ENCODE assay signal across 13 mouse cellular contexts in genomic region chrX:37028378-37028777, GRCm38 (mm10). TPM values are rescaled to one million over a fixed set of nuclear protein-coding genes. Genes with fewer than 3 reads are reported as not detected.
DNase-seq lines count a peak whose midpoint lies in the region; ATAC-seq and TF ChIP-seq lines count a peak whose summit lies in the region.
"Had no signal": no experiment of that assay in that cellular context is flagged by ENCODE, and none has a peak within 500 bp of the region (broad histone marks: within the 10 kb centered on the region; RNA-seq: fewer than 3 reads in every experiment).

No protein-coding gene starts in this region.

- H3K4me2 ChIP-seq in hindbrain, embryonic 14.5 days (replicated peaks): no peak overlapping the region
- no peak overlapping the region for H3K4me2 ChIP-seq in hindbrain, embryonic 13.5 days
- H3K4me2 ChIP-seq in heart, postnatal 0 days (ENCODE audit: low read depth, low read length): no peak overlapping the region
- H3K4me2 ChIP-seq: intestine, embryonic 15.5 days; stomach, embryonic 15.5 days had no signal

- TF ChIP-seq EP300 in heart, postnatal 0 days (IDR thresholded peaks at IDR 0.05; ENCODE audit: low read depth): no peak

- no peak overlapping the region for H3K4me3 ChIP-seq in hindbrain, embryonic 14.5 days (replicated peaks; ENCODE audit: low read length)
- H3K4me3 ChIP-seq in hindbrain, embryonic 13.5 days: no peak overlapping the region
- no peak overlapping the region for H3K4me3 ChIP-seq in heart, postnatal 0 days (ENCODE audit: low read depth, low read length)
- H3K4me3 ChIP-seq: intestine, embryonic 15.5 days; stomach, embryonic 15.5 days had no signal

- H3K27ac ChIP-seq in hindbrain, embryonic 14.5 days: no peak overlapping the region
- no peak overlapping the region for H3K27ac ChIP-seq in hindbrain, embryonic 13.5 days
- no peak overlapping the region for H3K27ac ChIP-seq in heart, postnatal 0 days (ENCODE audit: low read depth)
- H3K27ac ChIP-seq: intestine, embryonic 15.5 days; stomach, embryonic 15.5 days had no signal

- no peak for TF ChIP-seq CTCF in heart, postnatal 0 days (IDR thresholded peaks at IDR 0.05; ENCODE audit: low read depth)

- H3K9ac ChIP-seq in hindbrain, embryonic 14.5 days: no peak overlapping the region
- H3K9ac ChIP-seq in hindbrain, embryonic 13.5 days: no peak overlapping the region
- H3K9ac ChIP-seq in heart, postnatal 0 days (replicated peaks; ENCODE audit: low read depth, low read length): no peak overlapping the region
- H3K9ac ChIP-seq: intestine, embryonic 15.5 days; stomach, embryonic 15.5 days had no signal

- DNase-seq in adrenal gland, adult 2 months: peak; percentile 10
- DNase-seq in adrenal gland, postnatal 25 days: no peak
- DNase-seq in hindbrain, embryonic 14.5 days (ENCODE audit: low spot score): no peak
- peak; percentile 27 for DNase-seq in 3T3-L1 (ENCODE audit: low read depth, low spot score)
- peak; percentile 6 for DNase-seq in heart, postnatal 0 days (ENCODE audit: low spot score)
- DNase-seq in embryo, embryonic 10 days (ENCODE audit: low spot score): no peak
- DNase-seq in spleen, adult 12 weeks (ENCODE audit: low spot score): no peak

- WGBS in hindbrain, embryonic 14.5 days: 59% methylated on average over 3 of the region's 3 CpGs
- 53% methylated on average over 3 of the region's 3 CpGs for WGBS in hindbrain, embryonic 13.5 days
- WGBS in heart, postnatal 0 days: 43% methylated on average over 3 of the region's 3 CpGs

- no peaks in the 10 kb centered on the region for H3K36me3 ChIP-seq in hindbrain, embryonic 14.5 days (replicated peaks; ENCODE audit: control insufficient read depth, insufficient read depth)
- H3K36me3 ChIP-seq in hindbrain, embryonic 13.5 days: no peaks in the 10 kb centered on the region
- H3K36me3 ChIP-seq in heart, postnatal 0 days (replicated peaks; ENCODE audit: control insufficient read depth, insufficient read depth, low read length): no peaks in the 10 kb centered on the region
- H3K36me3 ChIP-seq: intestine, embryonic 15.5 days; stomach, embryonic 15.5 days had no signal

- peak; percentile 27; the same call in 1 of the 2 replicates for ATAC-seq in hindbrain, embryonic 14.5 days (ENCODE audit: low FRiP score)
- no peak for ATAC-seq in hindbrain, embryonic 13.5 days (ENCODE audit: low FRiP score)
- no peak for ATAC-seq in heart, postnatal 0 days (ENCODE audit: insufficient read depth, low read depth)
- ATAC-seq: intestine, embryonic 15.5 days had no signal

- no peaks in the 10 kb centered on the region for H3K27me3 ChIP-seq in hindbrain, embryonic 14.5 days (ENCODE audit: control insufficient read depth, insufficient read depth, low read length)
- H3K27me3 ChIP-seq in hindbrain, embryonic 13.5 days: no peaks in the 10 kb centered on the region
- no peaks in the 10 kb centered on the region for H3K27me3 ChIP-seq in heart, postnatal 0 days (ENCODE audit: control insufficient read depth, insufficient read depth, low read length)
- H3K27me3 ChIP-seq: intestine, embryonic 15.5 days; stomach, embryonic 15.5 days had no signal

- no peaks in the 10 kb centered on the region for H3K4me1 ChIP-seq in hindbrain, embryonic 14.5 days (replicated peaks; ENCODE audit: control insufficient read depth, insufficient read depth, low read length)
- H3K4me1 ChIP-seq in hindbrain, embryonic 13.5 days (replicated peaks): no peaks in the 10 kb centered on the region
- H3K4me1 ChIP-seq in heart, postnatal 0 days (ENCODE audit: control insufficient read depth, insufficient read depth): no peaks in the 10 kb centered on the region
- H3K4me1 ChIP-seq: intestine, embryonic 15.5 days; stomach, embryonic 15.5 days had no signal

- no peaks in the 10 kb centered on the region for H3K9me3 ChIP-seq in hindbrain, embryonic 14.5 days (ENCODE audit: control insufficient read depth, low read length)
- no peaks in the 10 kb centered on the region for H3K9me3 ChIP-seq in hindbrain, embryonic 13.5 days
- H3K9me3 ChIP-seq in heart, postnatal 0 days (replicated peaks; ENCODE audit: control insufficient read depth, low read length): no peaks in the 10 kb centered on the region
- H3K9me3 ChIP-seq: intestine, embryonic 15.5 days; stomach, embryonic 15.5 days had no signal

RNA-seq across cellular contexts. Expression of gene Sowahd, which starts 20.3 kb away (rescaled TPM):
- total RNA-seq in adrenal gland, adult 2 months (2021): 1 to 10 TPM in 1 of 2 experiments, under 1 TPM in 1; 0.17 to 1.8 TPM
- 0.13 and 0.46 TPM in 2 replicates for polyA plus RNA-seq in adrenal gland, adult 2 months (2012; rRNA removed)
- not detected in 2 replicates for total RNA-seq in adrenal gland, postnatal 25 days (2021)
- polyA plus RNA-seq in hindbrain, embryonic 14.5 days (2014; fragmentation: Nextera tagmentation; extraction: Ambion mirVana): not detected in 2 replicates
- polyA plus RNA-seq in hindbrain, embryonic 13.5 days (2015; fragmentation: Nextera tagmentation; extraction: Ambion mirVana): 0.10 TPM in 1 of 2 replicates, not detected in the other
- not detected in 2 replicates for total RNA-seq in heart, postnatal 0 days (2014; rRNA removed; ENCODE audit: low replicate concordance)
- polyA plus RNA-seq in heart, postnatal 0 days (2015; fragmentation: Nextera tagmentation; extraction: Ambion mirVana): not detected in 2 replicates
- total RNA-seq: megakaryocyte, adult 5-6 weeks had no signal
- polyA plus RNA-seq: intestine, embryonic 15.5 days; limb, embryonic 14.5 days; neural tube, embryonic 14.5 days had no signal

RNA-seq across cellular contexts. Expression of gene Sept6, which starts 36.8 kb away (rescaled TPM):
- 10 to 100 TPM; 16.7 to 24.9 TPM for total RNA-seq in adrenal gland, adult 2 months (2021)
- polyA plus RNA-seq in adrenal gland, adult 2 months (2012; rRNA removed): 8.6 and 8.8 TPM in 2 replicates
- 15.7 and 23.0 TPM in 2 replicates for total RNA-seq in adrenal gland, postnatal 25 days (2021)
- 70.7 and 76.1 TPM in 2 replicates for polyA plus RNA-seq in hindbrain, embryonic 14.5 days (2014; fragmentation: Nextera tagmentation; extraction: Ambion mirVana)
- polyA plus RNA-seq in hindbrain, embryonic 13.5 days (2015; fragmentation: Nextera tagmentation; extraction: Ambion mirVana): 76.5 TPM in 2 replicates
- total RNA-seq in heart, postnatal 0 days (2014; rRNA removed; ENCODE audit: low replicate concordance): 53.1 and 73.5 TPM in 2 replicates
- polyA plus RNA-seq in heart, postnatal 0 days (2015; fragmentation: Nextera tagmentation; extraction: Ambion mirVana): 22.1 and 22.3 TPM in 2 replicates

RNA-seq across cellular contexts. Expression of gene Rpl39, which starts 56.8 kb away (rescaled TPM):
- 100 to 1,000 TPM; 544 to 632 TPM for total RNA-seq in adrenal gland, adult 2 months (2021)
- polyA plus RNA-seq in adrenal gland, adult 2 months (2012; rRNA removed): 3.7 and 4.4 TPM in 2 replicates
- total RNA-seq in adrenal gland, postnatal 25 days (2021): 532 and 613 TPM in 2 replicates
- 293 and 367 TPM in 2 replicates for polyA plus RNA-seq in hindbrain, embryonic 14.5 days (2014; fragmentation: Nextera tagmentation; extraction: Ambion mirVana)
- polyA plus RNA-seq in hindbrain, embryonic 13.5 days (2015; fragmentation: Nextera tagmentation; extraction: Ambion mirVana): 349 and 381 TPM in 2 replicates
- total RNA-seq in heart, postnatal 0 days (2014; rRNA removed; ENCODE audit: low replicate concordance): 148 and 167 TPM in 2 replicates
- 403 and 426 TPM in 2 replicates for polyA plus RNA-seq in heart, postnatal 0 days (2015; fragmentation: Nextera tagmentation; extraction: Ambion mirVana)

Comparison
In these comparisons a context has a peak if more than half of its experiments do, and no peak if none do; other contexts are left out.
1. DNase-seq: peak in adrenal gland, adult 2 months (single experiment), 3T3-L1 (single experiment) and heart, postnatal 0 days (single experiment); none in adrenal gland, postnatal 25 days (single experiment), hindbrain, embryonic 14.5 days (single experiment), embryo, embryonic 10 days (single experiment) and spleen, adult 12 weeks (single experiment).
2. RNA of gene Rpl39, which starts 56.8 kb away (polyA plus RNA-seq): 403 to 426 TPM in heart, postnatal 0 days, 349 to 381 TPM in hindbrain, embryonic 13.5 days and 293 to 367 TPM in hindbrain, embryonic 14.5 days; 3.7 to 4.4 TPM in adrenal gland, adult 2 months; every median in the first group is over 10 times any median in the second.